Mouse (Mus musculus): Measurements from ENCODE around the gene Ifnlr1.
"Not testable (repeated sequence)": the region's sequence is repeated elsewhere in the genome, so short reads cannot be mapped to it uniquely, and the experiment has no call there.

The Ifnlr1 gene

DNA sequence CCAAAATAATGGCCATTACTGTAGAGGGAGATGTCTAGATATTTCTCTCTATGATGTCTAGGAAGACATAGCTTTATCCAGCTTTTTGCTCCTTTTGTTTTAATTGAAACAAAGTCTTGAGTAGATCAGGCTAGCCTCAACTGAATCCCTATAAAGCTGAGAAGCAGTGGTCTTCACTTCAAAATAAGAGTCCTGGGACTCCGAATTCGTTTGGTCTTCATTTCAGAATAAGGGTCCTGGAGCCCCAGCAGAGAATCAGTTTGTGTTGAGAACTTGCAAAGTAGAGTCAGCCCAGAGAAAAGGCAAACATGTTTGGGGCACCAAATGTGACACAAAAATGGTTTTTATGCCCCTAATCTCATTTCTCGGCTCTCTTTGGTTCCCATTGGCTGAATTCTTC lies 1.4 kb upstream of the Ifnlr1 start:
- no peak for DNase-seq (ENCODE audit: low spot score in 2 of 2)

DNA sequence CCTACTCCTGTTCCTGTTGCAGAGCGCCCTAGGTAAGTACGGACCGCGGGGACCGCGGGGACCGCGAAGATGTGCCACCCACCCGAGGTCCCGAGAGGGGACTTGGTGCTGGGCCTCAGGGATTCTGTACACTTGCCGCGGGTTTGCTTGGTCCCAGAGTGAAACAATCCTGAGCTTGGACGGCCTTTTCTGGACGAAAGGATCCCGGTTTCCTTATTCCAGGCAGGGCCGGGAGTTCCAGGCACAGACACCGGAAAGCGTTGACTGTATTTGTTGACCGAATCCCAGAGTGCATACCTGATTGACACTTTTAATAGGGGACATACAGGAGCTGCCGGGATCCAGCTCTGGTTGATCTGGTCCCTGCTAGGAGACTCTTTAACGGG lies 474 bp downstream of the Ifnlr1 start:
- no peak for DNase-seq (ENCODE audit: low spot score in 2 of 2)

DNA sequence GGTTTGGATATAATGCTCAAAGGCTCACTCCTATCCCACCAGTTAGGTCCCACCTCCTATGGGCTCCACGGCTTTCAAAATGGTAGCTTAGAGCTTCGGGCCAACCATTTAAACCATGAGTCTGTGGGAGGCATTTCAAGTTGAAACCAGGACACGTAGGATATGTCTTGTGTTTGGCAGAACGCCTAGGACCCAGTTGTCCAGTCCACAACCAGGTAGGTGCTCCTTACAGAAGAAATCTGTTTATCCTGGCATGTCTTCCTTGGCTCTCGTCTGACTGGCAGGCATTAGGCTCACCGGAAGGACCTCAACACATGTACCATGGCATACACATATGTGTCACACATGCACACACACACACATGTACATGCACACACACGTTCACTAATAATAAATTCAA lies 3.7 kb downstream of the Ifnlr1 start:
- DNase-seq (ENCODE audit: low spot score in 2 of 2): no peak

DNA sequence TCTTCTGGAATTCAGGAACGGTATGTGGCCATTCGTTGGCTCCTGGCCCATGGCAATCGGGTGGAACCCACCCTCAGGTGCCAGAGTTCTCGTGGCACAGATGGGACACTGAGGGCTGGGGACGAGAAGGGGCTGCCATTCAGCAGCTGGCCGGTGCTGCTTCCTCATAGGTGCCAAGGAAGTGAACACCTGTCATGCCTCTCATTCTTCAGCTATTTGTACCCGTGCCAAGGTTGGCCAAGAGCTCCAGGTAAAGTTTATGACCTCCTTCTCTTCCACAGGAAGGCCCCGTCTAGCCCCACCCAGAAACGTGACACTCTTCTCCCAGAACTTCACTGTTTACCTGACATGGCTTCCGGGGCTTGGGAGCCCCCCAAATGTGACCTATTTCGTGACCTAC lies 4.2 kb downstream of the Ifnlr1 start:
- DNase-seq (ENCODE audit: low spot score in 2 of 2): no peak

DNA sequence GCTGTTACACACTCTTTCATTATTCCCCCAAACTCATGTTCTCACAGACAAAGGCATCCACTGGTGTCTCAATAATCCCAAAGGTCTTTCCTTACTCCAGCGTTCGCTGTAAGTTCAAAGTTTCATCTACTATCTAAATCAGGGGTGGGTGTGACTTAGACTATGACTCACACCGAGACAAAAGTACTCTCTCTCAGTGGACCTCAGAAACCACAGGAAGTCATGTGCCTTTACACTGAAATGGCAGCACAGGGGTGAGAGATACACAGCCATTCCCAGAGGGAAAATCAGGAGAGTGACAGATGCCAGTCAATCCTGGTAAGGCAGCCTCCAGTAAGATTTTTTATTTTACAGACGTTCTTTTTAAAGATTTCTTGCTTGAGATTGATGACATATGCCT lies 6.8 kb downstream of the Ifnlr1 start:
- DNase-seq (ENCODE audit: low spot score in 2 of 2): no peak

- DNase-seq (ENCODE audit: low spot score in 2 of 2): no peak
Observed at GRCm38 (mm10) chr4:135698498-135698897, 12.4 kb downstream of the Ifnlr1 start.

GRCm38 (mm10) chr4:135703497-135703896 lies 17.4 kb downstream of the Ifnlr1 start:
- DNase-seq (ENCODE audit: low spot score in 2 of 2): no peak

GRCm38 (mm10) chr4:135704016-135704415 lies 17.9 kb downstream of the Ifnlr1 start:
- DNase-seq (ENCODE audit: low spot score in 2 of 2): peak; percentile 54 to 75

DNA sequence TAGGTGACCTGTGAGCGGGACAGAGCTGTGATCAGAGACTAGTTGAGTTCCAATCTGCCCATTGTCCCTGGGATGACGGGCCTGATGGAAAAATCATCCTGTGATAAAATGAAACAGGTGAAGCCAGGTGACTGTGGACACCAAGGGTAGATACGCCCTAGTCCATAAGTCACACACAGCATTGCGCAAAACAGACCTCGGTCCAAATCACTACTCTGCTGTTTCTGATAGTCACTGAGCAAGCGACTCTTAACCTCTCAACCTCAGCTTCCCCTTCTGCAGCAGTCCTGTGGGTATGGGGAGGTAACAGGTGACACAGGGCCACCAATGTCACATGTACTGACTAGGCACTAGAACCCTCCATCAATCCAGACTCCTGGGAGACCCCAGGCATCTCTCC lies 20.0 kb downstream of the Ifnlr1 start:
- DNase-seq (ENCODE audit: low spot score in 2 of 2): no peak

- DNase-seq (ENCODE audit: low spot score in 2 of 2): peak; percentile 49 to 65
Observed at GRCm38 (mm10) chr4:135709072-135709564, 23.0 kb downstream of the Ifnlr1 start.

DNA sequence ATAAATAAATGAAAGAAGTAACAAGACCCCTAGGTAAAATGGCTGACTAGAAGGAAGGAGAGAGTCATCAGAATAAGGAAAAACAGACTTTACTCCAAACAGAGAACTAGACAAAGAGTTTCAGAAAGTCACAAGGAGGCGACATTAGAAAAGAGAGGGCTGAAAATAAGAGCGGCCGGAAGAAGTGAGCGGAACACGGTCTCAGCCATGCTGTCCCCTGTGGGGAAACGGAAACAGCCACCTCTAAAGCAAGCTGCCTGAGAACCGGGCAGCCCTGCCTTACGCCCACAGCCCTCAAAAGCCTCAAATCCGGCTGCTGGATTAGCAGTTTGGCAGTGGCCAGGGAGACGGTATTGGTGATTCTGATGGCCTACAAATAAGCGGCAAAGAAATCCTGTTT lies 23.5 kb downstream of the Ifnlr1 start:
- no peak for DNase-seq (ENCODE audit: low spot score in 2 of 2)

DNA sequence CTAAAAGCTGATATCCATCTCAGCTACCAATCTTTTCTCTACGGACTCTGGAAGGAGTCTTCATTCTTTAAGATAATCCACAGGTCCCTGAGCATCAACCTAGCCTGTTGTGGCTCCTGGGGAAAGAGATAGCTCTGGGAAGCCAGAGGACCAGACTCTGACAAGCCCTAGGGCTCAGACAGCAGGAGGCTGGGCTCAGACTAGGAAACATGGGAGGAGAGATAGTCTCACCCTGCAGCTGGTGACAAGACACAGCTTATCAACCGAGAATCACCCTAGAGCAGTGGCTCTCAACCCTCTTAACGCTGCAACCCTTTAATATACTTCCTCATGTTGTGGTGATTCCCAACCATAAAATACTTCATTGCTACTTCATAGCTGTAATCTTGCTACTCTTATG lies 24.3 kb downstream of the Ifnlr1 start:
- DNase-seq (ENCODE audit: low spot score in 2 of 2): no peak

- no peak for DNase-seq (ENCODE audit: low spot score in 2 of 2)
Observed at GRCm38 (mm10) chr4:135714776-135715175, 28.7 kb downstream of the Ifnlr1 start.

GRCm38 (mm10) chr4:135716438-135716837 lies 30.4 kb downstream of the Ifnlr1 start:
- not testable (repeated sequence) for DNase-seq (ENCODE audit: low spot score in 2 of 2)

DNA sequence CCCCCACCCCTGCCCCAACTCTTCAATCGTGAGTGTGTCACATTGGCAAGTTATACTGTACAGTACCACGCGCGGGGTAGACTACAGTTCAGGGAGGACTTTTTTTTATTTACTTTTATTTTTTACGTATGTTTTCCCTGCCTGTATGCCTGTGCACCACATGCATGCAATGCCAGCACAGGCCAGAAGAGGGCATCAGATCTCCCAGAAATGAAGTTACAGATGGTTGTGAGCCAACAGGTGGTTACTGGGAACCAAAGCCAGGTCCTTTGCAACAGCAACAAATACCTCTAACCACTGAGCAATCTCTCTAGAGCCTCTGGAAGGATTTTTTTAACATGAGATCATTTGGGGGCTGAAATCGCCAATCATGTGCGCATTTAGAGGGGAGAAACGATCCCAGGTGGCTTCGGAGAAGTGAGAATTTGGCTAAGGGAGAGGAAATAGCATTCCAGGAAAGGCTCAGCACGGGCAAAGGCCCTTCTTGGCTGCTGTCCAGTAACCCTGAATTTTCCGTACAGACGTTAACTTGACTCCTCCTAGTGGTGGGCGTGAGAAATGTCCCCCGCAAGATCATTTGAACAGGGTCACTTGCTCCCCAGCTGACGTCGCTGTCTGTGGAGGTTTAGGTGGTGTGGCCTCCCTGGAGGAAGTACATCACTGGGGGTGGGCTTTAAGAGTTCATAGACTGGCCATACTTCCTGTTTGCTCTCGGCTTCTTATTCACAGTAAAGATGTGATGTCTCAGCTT lies 36.6 kb downstream of the Ifnlr1 start:
- no peak for DNase-seq (ENCODE audit: low spot score in 2 of 2)

- peak; percentile 22 to 33 for DNase-seq (ENCODE audit: low spot score in 2 of 2)
Observed at GRCm38 (mm10) chr4:135726416-135726815, 40.3 kb downstream of the Ifnlr1 start.

- no peak for DNase-seq (ENCODE audit: low spot score in 2 of 2)
Observed at GRCm38 (mm10) chr4:135727817-135728216, 41.7 kb downstream of the Ifnlr1 start, which contains the start of gene Il22ra1. Gene Il22ra1, plus strand, starts transcription at chr4:135728172.

DNA sequence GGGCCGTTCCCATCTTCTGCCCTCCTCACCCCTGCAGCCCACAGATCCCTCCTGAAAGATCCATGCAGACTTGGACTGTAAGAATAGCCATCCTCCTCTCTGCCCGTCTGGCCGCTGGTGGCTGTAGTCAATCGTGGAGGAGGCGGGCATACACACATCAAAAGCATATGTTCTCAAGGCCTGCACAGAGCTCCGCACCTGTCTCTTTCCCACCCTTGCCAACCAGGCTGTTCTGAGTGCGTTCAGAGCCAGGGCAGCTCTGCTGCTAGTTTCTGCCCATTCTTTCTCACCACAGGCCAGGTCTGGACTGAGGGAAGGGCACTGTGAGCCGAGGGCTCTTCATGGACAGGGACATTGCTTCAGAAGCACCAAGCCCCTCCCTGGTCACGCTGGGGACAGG lies 44.1 kb downstream of the Ifnlr1 start:
- no peak for DNase-seq (ENCODE audit: low spot score in 2 of 2)

DNA sequence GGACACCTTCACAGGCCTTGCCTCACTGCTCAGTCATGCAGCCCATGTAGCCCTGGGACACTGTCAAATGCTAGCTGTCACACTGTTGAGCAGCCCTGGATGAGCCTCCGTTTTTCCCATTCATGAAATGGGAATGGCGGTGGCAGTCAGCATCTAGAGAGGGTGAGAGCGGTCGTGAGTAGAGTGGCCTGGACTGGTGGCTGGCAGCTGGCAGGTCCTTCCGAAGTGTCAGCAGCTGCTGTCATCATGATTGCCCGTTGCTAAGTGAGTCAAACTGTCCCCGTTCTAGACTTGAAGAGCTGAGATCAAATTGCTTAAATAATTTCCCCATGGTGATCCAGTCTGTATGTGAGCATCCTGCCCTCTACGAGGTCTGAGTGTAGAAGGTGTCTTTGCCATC lies 44.9 kb downstream of the Ifnlr1 start:
- DNase-seq (ENCODE audit: low spot score in 2 of 2): no peak

- no peak for DNase-seq (ENCODE audit: low spot score in 2 of 2)
Observed at GRCm38 (mm10) chr4:135733901-135734300, 47.8 kb downstream of the Ifnlr1 start.

GRCm38 (mm10) chr4:135736903-135737302 lies 50.8 kb downstream of the Ifnlr1 start:
- DNase-seq (ENCODE audit: low spot score in 2 of 2): no peak

DNA sequence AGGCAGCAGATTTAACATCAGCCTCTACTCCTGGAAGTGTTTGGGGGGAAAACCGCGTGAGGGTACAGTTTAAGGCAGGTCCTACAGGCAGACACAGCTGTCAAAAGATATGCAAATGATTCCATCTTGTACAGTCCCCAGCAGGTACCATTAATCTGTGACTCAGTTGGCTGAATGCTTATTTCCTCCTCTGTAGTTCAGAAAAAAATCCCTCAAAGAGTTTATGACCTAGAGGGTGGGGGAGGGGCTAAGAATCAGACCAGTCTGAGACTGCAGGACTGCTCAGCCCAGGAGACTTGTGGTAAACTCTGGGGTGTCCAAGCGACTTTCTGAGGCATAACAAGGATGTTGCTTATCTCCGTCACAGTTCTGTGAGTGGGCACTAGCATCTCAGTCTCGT lies 52.1 kb downstream of the Ifnlr1 start:
- DNase-seq (ENCODE audit: low spot score in 2 of 2): no peak

DNA sequence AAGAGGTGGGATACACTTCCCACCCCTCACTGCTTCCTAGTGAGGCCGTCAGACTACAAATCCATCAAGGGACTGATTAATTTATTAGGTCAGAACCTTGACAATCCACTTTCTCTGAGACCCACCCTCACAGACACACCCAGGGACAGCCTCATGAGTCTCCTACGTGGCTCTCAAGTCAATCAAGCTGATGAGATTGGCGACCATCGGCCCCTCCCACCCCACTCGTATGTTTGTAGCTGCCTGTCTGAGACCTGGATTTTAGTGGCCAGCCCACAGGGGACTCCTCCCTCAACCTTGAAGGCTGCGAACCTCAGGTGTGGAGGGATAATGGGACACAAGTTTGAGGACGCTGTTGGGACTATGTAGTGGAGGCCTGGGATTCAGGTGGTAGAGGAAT lies 53.1 kb downstream of the Ifnlr1 start:
- DNase-seq (ENCODE audit: low spot score in 2 of 2): no peak

- no peak for DNase-seq (ENCODE audit: low spot score in 2 of 2)
Observed at GRCm38 (mm10) chr4:135739672-135740071, 53.6 kb downstream of the Ifnlr1 start.

Data from heart, adult 9 months (tissue).